Mouse (Mus musculus) E14TG2a.4 (cell line): ENCODE data around the gene Plxnb2.

Experiments
- CTCF ChIP-seq: conservative IDR thresholded peaks from 2 replicates; pipeline ENCODE4 v1.5.1; 2014; ENCODE audit warnings: low read length
- NANOG ChIP-seq: IDR thresholded peaks from 2 replicates; pipeline ENCODE4 v1.6.1; 2014; ENCODE audit warnings: borderline replicate concordance, low read length, mixed read lengths
- POU5F1 ChIP-seq: IDR thresholded peaks from 2 replicates; pipeline ENCODE4 v1.6.1; 2014; ENCODE audit warnings: low read length, borderline replicate concordance

- TF ChIP-seq CTCF (no peak), POU5F1 (no peak), NANOG (no peak)
Measured at GRCm38 (mm10) chr15:89195261-89195681, 14.7 kb upstream of the Plxnb2 start.
